Mouse (Mus musculus): ENCODE data around the gene Xbp1.
"Not testable (repeated sequence)": the region's sequence is repeated elsewhere in the genome, so short reads cannot be mapped to it uniquely, and the experiment has no call there.

Gene Xbp1

DNA sequence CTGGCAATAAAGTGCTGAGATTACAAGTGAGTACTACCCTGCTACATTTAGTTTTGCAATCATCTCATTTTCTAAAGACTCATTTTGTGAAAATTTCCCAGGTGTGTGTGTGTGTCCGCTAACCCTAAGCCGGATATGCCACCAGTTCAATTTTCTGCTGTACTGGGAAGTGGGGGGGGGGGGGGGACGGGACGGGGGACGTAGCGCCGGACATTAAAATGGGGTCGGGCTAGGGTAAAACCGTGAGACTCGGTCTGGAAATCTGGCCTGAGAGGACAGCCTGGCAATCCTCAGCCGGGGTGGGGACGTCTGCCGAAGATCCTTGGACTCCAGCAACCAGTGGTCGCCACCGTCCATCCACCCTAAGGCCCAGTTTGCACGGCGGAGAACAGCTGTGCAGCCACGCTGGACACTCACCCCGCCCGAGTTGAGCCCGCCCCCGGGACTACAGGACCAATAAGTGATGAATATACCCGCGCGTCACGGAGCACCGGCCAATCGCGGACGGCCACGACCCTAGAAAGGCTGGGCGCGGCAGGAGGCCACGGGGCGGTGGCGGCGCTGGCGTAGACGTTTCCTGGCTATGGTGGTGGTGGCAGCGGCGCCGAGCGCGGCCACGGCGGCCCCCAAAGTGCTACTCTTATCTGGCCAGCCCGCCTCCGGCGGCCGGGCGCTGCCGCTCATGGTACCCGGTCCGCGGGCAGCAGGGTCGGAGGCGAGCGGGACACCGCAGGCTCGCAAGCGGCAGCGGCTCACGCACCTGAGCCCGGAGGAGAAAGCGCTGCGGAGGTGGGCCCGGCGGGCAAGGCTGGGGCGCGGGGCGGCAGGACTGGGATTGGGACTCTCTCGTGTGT, at the start of gene Xbp1:
TSS of gene Xbp1 (plus strand) at position 248 of the 854 bp plus-strand sequence.
- peak; percentile 95 for DNase-seq

DNA sequence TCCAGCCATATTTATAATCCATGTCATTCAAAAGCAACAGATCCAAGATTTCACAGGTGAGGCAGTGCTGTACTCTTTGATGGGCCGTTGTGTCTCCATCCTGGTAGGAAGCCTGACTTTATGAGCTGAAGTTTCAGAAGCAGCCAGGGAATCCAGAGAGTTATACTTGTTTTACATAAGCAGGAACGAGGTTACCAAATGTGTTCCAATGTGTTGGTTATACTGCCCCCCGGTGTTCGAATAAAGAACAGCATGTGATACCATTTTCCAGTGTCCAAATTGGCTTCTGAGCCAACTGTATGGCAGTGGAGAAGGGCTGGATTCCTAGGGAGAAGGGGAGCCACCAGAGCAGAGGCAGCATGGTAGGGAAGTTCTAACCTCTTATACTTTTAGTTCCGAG, 46.3 kb upstream of the Xbp1 start:
- peak in 1 of 2 experiments; percentile 54 for DNase-seq

DNA sequence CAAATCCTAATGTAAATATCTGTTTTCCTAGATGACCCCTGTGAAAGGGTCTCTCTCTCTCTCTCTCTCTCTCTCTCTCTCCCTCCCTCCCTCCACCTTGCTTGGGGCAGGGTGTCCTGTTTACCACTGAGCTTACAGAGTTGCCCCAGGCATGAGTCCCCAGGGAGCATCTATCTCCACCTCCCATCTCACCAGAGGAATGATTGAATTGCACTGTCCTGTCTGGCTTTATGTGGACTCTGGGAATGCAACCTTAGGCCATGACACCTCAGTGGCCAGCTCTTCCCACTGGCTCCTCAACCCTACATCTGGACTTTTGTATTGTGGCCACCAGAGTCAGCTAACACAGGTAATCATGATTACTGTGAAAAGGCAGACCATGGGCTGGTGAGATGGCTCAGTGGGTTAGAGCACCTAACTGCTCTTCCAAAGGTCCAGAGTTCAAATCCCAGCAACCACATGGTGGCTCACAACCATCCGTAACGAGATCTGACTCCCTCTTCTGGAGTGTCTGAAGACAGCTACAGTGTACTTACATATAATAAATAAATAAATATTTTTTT, 44.8 kb upstream of the Xbp1 start:
- DNase-seq, result not testable (repeated sequence)

DNA sequence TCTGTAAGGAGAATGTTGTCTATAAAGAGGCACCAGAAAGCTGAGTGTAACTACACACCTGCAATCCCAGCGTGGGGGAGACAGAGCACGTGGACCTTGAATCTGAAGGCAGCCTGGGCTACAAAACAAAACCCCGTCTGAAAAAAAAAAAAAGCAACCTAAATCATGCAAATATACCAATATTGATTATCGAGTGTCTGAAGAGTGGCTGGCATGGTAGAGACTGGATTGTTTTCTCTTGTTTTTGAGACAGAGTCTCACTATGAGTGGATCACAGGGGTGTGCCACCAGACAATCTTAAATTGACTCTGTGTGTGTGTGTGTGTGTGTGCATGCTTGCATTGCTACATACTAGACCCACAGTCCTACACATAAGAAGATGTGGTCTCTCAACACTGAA, 43.7 kb upstream of the Xbp1 start:
- DNase-seq, result no peak

DNA sequence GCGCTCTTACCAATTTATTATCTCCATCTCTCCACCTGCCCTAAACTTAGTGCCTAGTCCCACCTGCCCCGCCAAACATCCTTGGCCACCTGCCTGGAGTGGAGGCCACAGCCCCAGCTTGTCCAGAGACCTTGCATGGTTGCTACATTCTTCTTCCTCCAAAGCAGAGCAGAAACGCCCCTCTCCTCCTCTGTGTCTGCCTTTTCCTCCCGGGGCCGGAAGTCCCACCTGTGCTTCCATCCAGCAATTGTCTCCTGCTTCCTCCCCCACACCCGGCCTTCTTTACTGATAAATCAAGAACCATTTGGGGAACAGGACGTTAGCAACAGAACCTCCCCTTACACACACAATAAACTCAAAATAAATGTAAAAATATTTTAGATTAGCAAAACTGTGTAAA, 42.3 kb upstream of the Xbp1 start:
- DNase-seq, result no peak

DNA sequence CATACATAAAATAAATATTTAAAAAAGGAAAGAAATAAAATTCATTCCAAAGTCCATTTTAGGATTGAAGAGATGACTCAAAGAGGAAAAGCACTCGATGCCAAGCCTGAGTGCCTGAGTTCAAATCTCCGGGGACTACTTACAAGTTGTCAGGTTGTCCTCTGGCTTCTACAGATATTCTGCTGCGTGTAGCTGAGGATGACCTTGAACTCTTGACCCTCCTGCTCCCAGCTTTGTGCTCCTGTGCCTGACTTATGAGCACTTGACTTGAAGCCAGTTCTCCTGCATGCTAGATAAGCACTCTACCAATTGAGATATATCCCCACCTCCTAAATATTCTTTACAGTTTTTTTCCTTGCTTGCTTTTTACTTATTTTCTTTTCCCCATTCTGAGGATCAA, 41.6 kb upstream of the Xbp1 start:
- no peak for DNase-seq

DNA sequence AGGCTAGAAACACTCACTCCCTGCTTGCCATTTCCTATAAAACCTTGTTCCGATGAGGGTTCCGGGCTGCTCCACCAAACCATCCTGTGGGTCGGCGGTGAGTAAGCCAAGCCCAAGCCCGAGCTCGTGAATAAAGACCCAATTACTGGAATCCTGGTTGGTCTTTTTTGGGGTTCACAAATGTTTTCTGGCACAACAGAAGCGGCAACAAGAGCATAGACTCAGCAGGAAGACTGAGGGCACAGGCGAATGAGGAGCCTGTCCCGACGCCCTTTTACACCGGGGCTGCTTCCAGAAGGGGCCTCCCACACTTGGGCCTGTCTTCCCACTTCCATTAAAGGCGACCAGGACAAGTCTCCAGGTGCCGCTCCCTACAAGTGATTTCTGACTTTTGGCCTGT, 37.9 kb upstream of the Xbp1 start:
- no peak for DNase-seq

DNA sequence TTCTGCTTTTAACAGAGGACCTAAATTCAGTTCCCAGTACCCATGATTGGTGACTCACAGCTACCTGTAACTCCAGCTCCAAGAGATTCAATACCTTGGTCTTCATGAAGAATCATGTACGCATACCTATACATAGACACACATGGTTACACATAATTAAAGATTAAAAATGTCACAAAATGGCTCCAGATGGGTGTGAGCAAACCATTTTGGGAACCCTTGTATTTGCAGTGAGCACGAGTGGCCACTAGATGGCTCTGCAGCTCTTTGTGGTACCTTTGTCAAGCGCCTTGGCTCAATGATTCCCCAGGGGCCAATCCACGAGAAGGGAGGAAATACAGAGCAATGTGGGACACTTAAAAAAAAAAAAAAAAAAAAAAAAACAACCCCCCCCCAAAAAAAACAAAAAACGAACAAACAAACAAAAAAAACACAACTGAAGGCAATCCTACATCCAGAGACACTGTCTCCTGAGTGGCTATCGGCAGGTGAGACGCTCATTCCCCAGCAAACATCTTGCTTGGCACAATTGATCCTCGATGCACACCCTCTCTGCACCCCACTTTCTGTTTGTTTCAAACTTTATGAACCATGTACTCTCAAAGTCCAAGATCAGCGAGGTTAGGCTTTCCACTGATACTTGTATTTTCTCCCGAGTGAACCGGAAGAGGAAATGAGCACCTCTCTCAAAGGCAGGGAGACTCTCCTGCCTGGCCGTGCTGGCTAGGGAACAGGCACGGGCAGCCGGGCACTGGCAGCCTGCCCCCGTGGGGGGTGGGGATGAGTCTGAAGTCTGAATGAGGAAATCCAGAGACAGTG, 35.1 kb upstream of the Xbp1 start:
- DNase-seq, result peak; percentile 84

DNA sequence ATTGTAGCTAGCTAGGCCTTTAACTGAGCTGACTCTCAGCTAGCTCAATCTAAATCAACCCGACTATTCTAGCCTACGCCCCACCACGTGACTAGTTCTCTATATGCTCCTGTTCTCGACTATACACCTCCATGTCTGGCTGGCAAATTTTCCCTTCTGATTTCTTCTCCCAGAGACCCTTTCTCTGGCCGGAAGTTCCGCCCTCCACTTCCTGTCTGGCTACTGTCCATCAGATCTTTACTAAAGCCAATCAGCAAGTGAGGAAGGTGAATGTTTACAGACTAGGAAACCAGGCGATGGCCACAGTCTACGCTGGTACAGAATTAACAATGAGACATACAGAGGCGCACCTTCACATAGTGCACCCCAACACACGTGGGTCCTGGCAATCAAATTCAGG, 31.0 kb upstream of the Xbp1 start:
- DNase-seq, result not testable (repeated sequence)

DNA sequence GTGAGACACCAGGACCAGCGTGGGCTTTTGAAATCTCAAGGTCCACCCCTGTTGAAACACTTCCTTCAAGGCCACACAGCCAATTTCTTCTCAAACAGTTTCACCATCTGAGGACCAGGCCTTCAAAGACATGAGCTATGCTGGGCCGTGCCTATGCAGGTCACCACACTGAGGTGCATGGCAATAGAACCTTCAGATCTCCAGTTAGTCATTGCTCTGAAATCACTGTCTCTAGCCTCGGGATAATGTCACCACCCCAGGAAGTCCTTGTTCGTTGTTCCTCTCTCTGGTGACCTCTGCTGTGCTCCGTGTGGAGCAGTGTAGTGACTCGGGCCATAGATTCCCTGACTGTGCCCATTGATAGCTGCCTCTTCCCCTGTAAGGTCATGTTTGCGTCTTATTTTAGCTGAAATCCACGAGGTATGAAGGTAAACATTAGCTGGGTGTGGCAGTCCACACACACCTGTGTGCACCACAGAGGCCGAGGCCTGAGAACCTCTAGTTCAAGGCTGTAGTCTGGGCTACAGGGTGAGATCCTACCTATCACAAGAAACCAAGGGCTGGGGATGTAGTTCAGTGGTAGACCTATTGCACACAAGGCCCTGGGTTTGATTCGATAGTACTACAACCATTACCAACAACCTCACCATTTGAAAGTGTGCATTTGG, 29.3 kb upstream of the Xbp1 start:
- no peak for DNase-seq

DNA sequence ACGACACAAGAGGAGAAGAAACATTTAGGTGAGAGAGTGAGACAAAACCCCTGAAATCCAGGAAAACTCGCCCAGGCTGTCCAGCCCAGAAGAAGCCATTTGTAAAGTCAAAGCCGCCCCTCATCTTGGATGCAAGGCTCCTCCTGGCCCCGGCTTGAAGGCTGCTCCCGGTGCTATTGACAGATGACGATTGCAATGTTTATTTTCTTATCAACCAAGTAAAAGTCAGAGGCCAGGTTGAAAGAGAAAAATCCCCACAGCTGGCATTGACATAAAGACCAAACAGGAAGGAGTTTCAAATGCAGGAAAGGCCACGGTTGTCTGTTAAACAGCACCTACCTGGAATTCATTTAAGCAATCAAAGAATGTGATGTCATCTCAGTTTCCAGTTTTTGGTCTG, 28.5 kb upstream of the Xbp1 start:
- no peak for DNase-seq

DNA sequence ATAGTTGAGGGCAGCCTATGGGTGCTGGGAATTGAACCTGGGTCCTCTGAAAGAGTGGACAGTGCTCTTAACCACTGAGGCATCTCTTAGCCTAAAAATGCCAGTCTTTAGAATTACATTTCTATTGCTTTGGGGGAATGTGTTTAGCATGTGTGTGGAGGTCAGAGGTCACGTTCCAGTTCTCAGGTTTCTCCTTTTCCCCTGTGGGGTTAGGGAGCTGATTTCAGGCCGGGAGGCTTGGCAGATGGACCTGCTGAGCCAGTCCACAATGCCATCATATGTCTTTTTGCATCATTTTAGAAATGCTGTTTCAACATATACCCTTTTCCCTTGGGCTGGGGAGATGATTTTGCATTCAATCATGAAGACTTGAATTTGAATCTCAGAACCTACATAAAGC, 26.6 kb upstream of the Xbp1 start:
- DNase-seq, result no peak

DNA sequence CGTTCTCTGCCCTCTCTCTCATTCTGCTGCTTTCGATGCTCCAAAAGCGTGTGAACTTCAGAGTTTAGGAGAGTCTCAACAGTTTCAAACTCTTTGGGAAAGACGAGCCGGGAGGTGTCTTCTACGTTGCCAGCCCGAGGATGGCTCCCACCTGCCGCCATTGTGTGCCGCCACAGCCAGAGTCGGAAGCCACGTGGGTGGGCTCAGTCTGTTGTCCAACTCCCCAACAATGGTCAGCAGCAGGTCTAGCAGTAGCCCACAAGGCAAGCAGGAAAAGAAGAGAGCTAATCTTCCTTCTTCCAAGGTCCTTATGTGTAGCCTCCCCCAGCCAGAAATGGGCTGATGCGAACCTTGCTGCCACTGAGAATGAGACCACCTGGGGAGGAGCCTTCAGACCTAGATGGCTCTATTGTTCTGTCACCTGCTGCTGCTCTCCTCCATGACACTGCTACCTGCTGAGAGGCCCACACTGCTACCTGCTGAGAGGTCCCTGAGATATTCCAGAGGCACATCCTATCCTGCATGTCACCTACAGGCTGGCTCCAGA, 25.1 kb upstream of the Xbp1 start:
- no peak for DNase-seq

DNA sequence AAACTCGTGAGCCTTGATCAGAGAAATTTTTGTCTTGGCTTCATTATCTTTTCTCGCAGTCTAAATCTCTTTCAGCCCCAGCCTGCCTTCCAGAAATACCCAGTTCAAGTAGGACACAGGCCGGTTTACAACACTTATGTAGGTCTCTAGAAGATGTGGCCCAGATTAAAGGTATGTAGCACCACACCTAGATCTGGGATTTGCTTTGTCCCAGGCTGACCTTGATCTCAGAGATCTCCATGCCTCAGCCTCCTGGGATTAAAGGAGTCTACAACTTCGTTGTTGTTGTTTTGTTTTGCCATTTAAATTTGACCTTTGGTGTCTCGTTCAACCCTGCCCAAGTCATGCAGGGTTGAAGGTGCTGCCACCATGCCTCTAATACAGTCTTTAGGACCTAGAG, 24.6 kb upstream of the Xbp1 start:
- DNase-seq, result no peak

DNA sequence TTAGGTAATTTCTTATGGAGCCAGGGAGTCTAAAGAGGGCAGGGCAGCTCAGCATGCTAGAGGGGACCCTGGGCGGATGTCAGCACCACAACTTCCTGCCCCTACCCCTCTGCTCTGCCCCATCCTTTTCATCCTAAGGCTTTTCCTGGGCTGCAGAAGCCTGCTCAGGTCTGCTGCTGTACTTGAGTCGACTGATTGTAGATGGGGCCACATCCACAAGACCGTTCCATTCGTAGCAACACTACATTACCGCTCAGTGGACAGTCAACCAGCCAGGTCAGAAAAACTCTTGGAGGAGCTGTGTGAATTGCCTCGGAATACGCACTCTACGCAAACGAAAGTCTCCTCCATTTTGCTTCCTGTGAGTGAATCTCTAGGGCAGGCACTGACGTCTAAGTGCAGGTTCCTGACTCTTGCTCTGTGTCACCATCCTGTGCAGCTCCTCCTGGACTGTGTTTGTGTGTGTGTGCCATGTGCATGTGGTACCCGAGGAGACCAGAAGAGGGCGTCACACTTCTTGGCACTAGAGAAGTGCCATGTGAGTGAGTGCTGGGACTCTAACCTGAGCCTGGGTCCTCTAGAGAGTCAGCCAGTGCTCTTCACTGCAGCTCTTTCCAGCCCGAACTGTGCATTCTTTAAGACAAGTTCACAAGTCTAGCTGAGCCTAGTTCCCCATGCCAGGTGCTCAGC, 23.8 kb upstream of the Xbp1 start:
- DNase-seq, result no peak

DNA sequence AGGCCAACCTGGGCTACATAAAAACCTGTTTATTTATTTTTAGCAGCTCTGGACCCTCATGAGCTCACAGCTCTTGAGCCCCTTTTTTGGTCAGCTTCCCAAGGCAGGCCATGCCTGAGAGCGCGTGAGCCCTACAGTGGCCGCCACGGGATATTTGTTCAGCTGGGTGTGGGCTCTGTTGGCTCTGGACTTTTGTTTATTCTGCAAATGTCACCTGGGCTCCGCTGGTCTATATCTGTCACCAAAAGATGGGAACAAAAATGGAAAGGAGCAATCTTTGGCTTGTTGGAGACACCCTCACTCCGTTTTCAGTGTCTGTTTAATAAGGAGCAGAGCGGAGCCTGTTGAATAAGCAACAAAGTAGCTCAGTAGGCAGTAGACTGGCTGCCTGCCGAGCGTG, 22.0 kb upstream of the Xbp1 start:
- no peak for DNase-seq

DNA sequence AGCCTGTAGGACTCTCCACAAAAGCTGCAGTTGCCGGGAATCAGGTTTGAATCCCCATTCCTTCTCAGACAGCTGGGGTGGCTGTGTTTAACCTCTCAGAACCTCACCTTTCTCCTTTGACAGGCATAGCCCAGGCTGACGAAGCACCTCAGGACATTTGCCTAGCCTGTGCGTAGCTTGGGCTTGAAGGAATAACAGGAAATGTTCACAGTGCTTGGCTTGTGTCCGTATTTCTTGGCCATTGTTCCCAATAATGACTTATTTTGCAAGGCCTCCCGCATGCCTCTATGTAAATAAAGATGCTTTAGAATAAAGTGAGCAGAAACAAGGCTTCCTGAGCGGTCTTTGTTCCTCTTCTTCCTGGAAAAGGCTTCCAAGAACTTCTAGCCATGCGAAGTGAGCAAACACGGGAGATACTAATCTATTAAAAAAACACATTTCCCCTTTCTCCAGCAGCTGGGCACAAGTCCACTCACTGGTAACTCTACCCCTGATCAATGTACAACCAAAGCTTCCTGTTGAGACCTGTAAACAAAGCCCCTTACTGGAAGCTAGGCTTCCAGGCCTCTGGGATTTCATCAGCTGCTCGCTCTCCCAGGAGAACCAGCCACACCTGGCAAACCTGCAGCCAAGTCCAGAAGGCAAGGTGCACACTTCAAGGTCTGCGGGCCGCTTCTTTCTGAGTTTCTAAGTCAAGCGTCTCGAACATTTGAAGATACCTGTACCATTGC, 21.4 kb upstream of the Xbp1 start:
- no peak for DNase-seq

DNA sequence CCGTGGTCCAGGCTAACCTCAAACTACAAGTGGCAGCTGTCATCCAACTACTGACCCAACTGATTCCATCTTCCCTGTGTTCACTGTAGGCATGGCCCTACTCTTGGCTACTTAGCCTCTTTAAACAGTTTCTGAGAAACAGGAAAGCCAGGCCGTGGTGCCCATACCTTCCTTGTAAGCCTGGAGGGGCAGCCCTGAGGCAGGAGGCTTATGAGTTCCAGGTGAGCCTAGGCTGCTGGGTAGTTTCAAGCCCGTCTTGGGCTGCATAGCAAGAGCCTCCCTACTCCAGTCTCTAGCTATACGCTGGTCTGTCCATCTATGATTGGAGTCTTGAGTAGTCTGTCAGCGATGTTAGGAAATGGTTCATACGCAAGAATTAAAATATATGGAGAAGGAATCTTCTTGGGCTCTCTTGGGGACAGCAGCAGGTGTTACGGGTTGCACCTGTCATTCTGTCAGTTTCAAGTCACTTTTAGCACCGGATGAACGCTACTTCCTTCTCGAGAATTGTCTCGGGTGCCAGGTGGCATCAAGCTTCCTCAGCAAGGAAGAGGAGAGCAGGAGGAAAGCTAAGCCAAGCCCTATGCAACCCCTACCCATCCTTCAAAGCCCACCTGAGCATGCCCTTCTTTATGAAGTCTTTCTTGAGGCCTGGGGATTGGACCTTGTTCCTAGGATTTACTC, 20.4 kb upstream of the Xbp1 start:
- DNase-seq, result peak; percentile 58 to 75

DNA sequence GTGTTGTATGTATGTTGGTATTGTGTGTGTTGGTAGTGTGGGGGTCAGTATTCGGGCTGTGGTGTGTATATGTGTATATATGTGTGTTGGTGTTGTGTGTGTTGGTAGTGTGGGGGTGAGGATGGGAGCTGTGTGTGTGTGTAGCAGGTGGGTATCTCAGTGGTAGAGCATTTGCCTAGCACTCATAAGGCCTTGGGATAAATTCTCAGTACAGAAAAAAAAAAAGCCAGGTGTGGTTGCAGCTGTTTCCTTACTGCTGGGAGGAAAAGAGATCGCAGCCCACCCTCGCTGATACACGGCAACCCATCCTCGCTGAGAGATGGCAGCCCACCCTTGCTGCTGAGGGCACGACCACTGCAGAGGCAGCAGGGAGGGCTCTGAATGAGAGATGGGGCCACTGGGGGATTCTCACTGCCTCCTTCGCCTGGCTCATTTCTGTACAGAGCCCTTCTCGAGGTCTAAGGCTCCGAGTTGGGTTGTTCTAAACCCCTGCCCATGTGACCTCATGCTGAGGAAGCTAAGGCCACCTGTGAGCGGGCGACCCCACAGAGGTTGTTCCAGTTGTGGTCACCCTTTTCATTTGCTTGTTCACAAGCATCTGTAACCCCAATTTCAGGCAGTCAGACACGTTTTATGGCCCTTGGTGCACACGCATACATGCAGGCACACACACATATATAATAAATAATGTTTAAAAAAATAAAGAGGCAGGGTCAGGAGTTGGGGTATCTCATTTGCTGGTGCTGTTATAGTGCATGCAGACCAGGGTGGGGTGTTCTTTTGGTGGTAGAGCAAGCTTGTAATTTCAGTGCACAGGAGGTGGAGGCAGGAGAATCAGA, 19.3 kb upstream of the Xbp1 start:
- DNase-seq, result peak; percentile 52 to 75

Measured in thymus, postnatal 36 days (tissue).